Mouse (Mus musculus) hindbrain, postnatal 0 days (tissue): ENCODE measurements around the gene Itgam. TPM values are rescaled to one million over a fixed set of nuclear protein-coding genes. Genes with fewer than 3 reads are reported as not detected.

Source experiments
- ATAC-seq: fragments of 200-750 bp; cut with Nextera tagmentation; 2 replicates; pipeline ENCODE4 v1.8.0; 2017; ENCODE audit warnings: mild to moderate bottlenecking, moderate TSS enrichment, moderate library complexity
- DNase-seq: peaks from one replicate; pipeline ENCODE4 v3.0.0-alpha.2; 2015; ENCODE audit warnings: low spot score
- H3K27ac ChIP-seq: fragments of 300-500 bp; sonication (generic); 2 replicates; pipeline ENCODE4 v1.5.1; 2014; ENCODE audit warnings: mild to moderate bottlenecking
- H3K27me3 ChIP-seq: fragments of 300-500 bp; sonication (generic); 2 replicates; pipeline ENCODE4 v1.6.1; 2014; ENCODE audit warnings: low read length, mixed read lengths; ENCODE audit not compliant: insufficient read depth
- H3K36me3 ChIP-seq: fragments of 300-500 bp; sonication (generic); 2 replicates; pipeline ENCODE4 v1.6.1; 2014; ENCODE audit warnings: low read length, mixed read lengths; ENCODE audit not compliant: insufficient read depth
- H3K4me1 ChIP-seq: fragments of 300-500 bp; sonication (generic); 2 replicates; pipeline ENCODE4 v1.6.1; 2014; ENCODE audit warnings: antibody characterized with exemption, low read length, mixed read lengths; ENCODE audit not compliant: insufficient read depth
- H3K4me2 ChIP-seq: fragments of 300-500 bp; sonication (generic); 2 replicates; pipeline ENCODE4 v1.6.1; 2014; ENCODE audit warnings: low read depth, mild to moderate bottlenecking, low read length, moderate library complexity, mixed read lengths
- H3K4me3 ChIP-seq: fragments of 300-500 bp; sonication (generic); 2 replicates; pipeline ENCODE4 v1.5.1; 2014; ENCODE audit warnings: low read length
- H3K9ac ChIP-seq: fragments of 300-500 bp; sonication (generic); replicated peaks from 2 replicates; pipeline ENCODE4 v1.6.1; 2014; ENCODE audit warnings: mild to moderate bottlenecking, low read length, moderate library complexity, mixed read lengths
- H3K9me3 ChIP-seq: fragments of 300-500 bp; sonication (generic); 2 replicates; pipeline ENCODE4 v1.6.1; 2016; ENCODE audit warnings: low read length, mixed read lengths
- CTCF ChIP-seq: IDR thresholded peaks from 2 replicates; pipeline ENCODE4 v1.5.1; 2016; ENCODE audit warnings: antibody characterized with exemption, control low read depth, low read depth
- WGBS: fragments of 180-500 bp; shearing (Covaris S2); extraction: QIAGEN DNeasy Blood & Tissue Kit; methylation state at CpG from one replicate; pipeline ENCODE4 v1.1.7; 2014; 5-methylcytosine and 5-hydroxymethylcytosine counted together
- polyA plus RNA-seq: library from polyadenylated mRNA; unstranded; fragments of >200 nt; fragmentation: Nextera tagmentation; extraction: Ambion mirVana; gene quantifications from 2 replicates; pipeline ENCODE4 v1.2.1, GENCODE M21; 2015
- total RNA-seq: library from RNA; depleted of rRNA; stranded (reverse); fragments of >200 nt; gene quantifications from 2 replicates; pipeline ENCODE4 v1.2.3, GENCODE M21; 2014

Itgam gene
- total and polyA plus RNA-seq, 2 experiments from 2014 or later: 1.3 to 3.2 TPM

DNA sequence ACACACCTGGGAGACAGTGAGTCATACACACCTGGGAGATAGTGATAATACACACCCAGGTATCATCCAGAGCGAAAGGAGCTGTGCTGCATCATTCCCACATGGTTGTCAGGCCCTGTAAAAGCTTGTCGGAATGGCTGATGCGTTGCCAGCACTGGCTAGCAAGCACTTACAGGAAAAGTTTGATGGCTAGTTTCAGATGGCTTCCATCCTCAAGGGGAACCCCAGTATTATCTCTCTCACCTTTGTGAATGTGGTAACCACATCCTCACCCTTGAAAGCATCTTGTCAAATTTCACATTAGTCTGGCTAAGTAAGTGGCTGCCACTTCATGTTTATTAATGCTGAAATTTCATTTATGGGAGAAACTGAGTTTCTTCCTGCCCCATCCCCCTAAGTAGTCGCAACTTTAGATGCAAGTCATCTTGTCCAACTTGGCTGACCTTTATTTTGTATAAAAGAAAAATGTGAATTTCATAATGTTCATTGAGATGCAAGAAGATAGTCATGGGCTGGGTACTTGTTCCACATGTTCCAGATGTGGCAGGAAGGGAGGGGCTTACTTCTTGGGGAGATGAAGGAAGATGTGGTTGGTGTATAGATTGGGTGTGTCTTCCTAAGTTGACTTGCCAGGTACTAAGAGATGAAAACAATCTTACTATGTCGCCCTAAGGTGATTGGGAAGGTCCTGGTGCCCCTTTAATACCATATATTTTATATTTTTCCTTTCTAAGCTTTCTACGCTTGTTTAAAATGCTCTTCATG is 57.5 kb downstream of the Itgam start:
- Histone ChIP-seq H3K27ac (no peak overlapping the region), H3K4me1 (no peaks in the 10 kb centered on the region), H3K9me3 (no peaks in the 10 kb centered on the region), H3K9ac (no peak overlapping the region), H3K4me3 (no peak overlapping the region), H3K36me3 (no peaks in the 10 kb centered on the region), H3K27me3 (no peaks in the 10 kb centered on the region), H3K4me2 (no peak overlapping the region)
- DNase-seq: no peak
- TF ChIP-seq CTCF: no peak
- 85% methylated on average over 6 of the region's 6 CpGs for WGBS
- ATAC-seq: no peak

- H3K36me3 ChIP-seq: no peaks in the 10 kb centered on the region
- H3K27me3 ChIP-seq: no peaks in the 10 kb centered on the region
- no peak within 1 kb of the TSS for H3K4me3 ChIP-seq
- no peaks in the 10 kb centered on the region for H3K4me1 ChIP-seq
- no peak for TF ChIP-seq CTCF
- 84% methylated on average over 8 of the region's 8 CpGs for WGBS
- no peak within 1 kb of the TSS for H3K9ac ChIP-seq
- ATAC-seq (no peak), DNase-seq (no peak)
- H3K27ac ChIP-seq: no peak within 1 kb of the TSS
- no peak within 1 kb of the TSS for H3K4me2 ChIP-seq
- H3K9me3 ChIP-seq: no peaks in the 10 kb centered on the region
Observed at GRCm38 (mm10) chr7:128128741-128129720, 66.6 kb downstream of the Itgam start, which contains the start of gene Itgax. Itgax (plus strand) TSS chr7:128129547.

DNA sequence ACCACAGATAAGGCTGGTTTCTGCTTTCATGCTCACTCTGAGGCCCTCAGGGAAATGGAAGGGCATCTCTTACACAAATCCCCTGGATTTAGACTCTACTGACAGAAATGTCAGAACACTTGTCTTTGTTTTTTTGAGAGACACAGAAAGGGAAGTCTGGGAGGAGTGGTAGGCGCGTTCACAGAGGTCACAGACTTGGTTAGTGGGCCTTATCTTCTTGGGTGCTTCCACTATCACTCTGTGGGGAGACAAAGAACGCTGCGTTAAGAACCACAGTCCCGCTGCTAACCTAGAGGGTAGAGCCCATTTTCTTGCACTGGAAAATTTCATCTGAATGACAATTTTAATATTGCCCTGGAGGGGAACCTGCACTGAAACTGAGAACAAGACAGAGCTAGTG is 69.7 kb downstream of the Itgam start:
- ATAC-seq (no peak), DNase-seq (no peak)
- H3K4me1 ChIP-seq: no peaks in the 10 kb centered on the region
- no peaks in the 10 kb centered on the region for H3K36me3 ChIP-seq
- no peak overlapping the region for H3K27ac ChIP-seq
- 89% methylated on average over 5 of the region's 5 CpGs for WGBS
- no peak overlapping the region for H3K9ac ChIP-seq
- H3K9me3 ChIP-seq: no peaks in the 10 kb centered on the region
- no peak overlapping the region for H3K4me2 ChIP-seq
- no peak for TF ChIP-seq CTCF
- H3K27me3 ChIP-seq: no peaks in the 10 kb centered on the region
- H3K4me3 ChIP-seq: no peak overlapping the region

GRCm38 (mm10) chr7:128133596-128133995 is 71.2 kb downstream of the Itgam start:
- no peak overlapping the region for H3K4me2 ChIP-seq
- ATAC-seq: no peak
- 81% methylated on average over 2 of the region's 2 CpGs for WGBS
- TF ChIP-seq CTCF: no peak
- no peaks in the 10 kb centered on the region for H3K4me1 ChIP-seq
- no peak overlapping the region for H3K9ac ChIP-seq
- H3K9me3 ChIP-seq: no peaks in the 10 kb centered on the region
- no peaks in the 10 kb centered on the region for H3K27me3 ChIP-seq
- H3K27ac ChIP-seq: no peak overlapping the region
- no peaks in the 10 kb centered on the region for H3K36me3 ChIP-seq
- no peak for DNase-seq
- no peak overlapping the region for H3K4me3 ChIP-seq

- TF ChIP-seq CTCF: no peak
- Histone ChIP-seq H3K4me1 (no peaks in the 10 kb centered on the region), H3K27me3 (no peaks in the 10 kb centered on the region), H3K9me3 (no peaks in the 10 kb centered on the region), H3K4me2 (no peak overlapping the region), H3K4me3 (no peak overlapping the region), H3K36me3 (no peaks in the 10 kb centered on the region), H3K27ac (no peak overlapping the region), H3K9ac (no peak overlapping the region)
- ATAC-seq (no peak), DNase-seq (no peak)
- 55% methylated on average over 4 of the region's 4 CpGs for WGBS
Observed at GRCm38 (mm10) chr7:128136927-128137326, 74.5 kb downstream of the Itgam start.

GRCm38 (mm10) chr7:128139611-128140010 is 77.2 kb downstream of the Itgam start:
- ATAC-seq (no peak), DNase-seq (no peak)
- Histone ChIP-seq H3K36me3 (no peaks in the 10 kb centered on the region), H3K9ac (no peak overlapping the region), H3K27ac (no peak overlapping the region), H3K27me3 (no peaks in the 10 kb centered on the region), H3K4me3 (no peak overlapping the region), H3K9me3 (no peaks in the 10 kb centered on the region), H3K4me1 (no peaks in the 10 kb centered on the region), H3K4me2 (no peak overlapping the region)
- TF ChIP-seq CTCF: no peak
- WGBS: 92% methylated on average over 6 of the region's 6 CpGs
